Mouse (Mus musculus) stomach, embryonic 16.5 days (tissue): ENCODE measurements around the gene Arl6ip4. TPM values are rescaled to one million over a fixed set of nuclear protein-coding genes. Genes with fewer than 3 reads are reported as not detected.

Experiments used
- ATAC-seq: fragments of 200-750 bp; cut with Nextera tagmentation; 2 replicates; pipeline ENCODE4 v1.8.0; 2017; ENCODE audit warnings: moderate number of reproducible peaks, moderate TSS enrichment; ENCODE audit not compliant: insufficient read depth, low FRiP score
- H3K27ac ChIP-seq: fragments of 300-500 bp; sonication (generic); 2 replicates; pipeline ENCODE4 v1.5.1; 2014; ENCODE audit warnings: low read length
- H3K27me3 ChIP-seq: fragments of 300-500 bp; sonication (generic); 2 replicates; pipeline ENCODE4 v1.6.1; 2014; ENCODE audit warnings: low read length, control low read depth, mixed read lengths; ENCODE audit not compliant: control insufficient read depth, insufficient read depth
- H3K36me3 ChIP-seq: fragments of 300-500 bp; sonication (generic); 2 replicates; pipeline ENCODE4 v1.6.1; 2014; ENCODE audit warnings: low read length; ENCODE audit not compliant: control insufficient read depth, insufficient read depth
- H3K4me1 ChIP-seq: fragments of 300-500 bp; sonication (generic); 2 replicates; pipeline ENCODE4 v1.6.1; 2014; ENCODE audit warnings: low read length, control low read depth, mixed read lengths; ENCODE audit not compliant: control insufficient read depth, insufficient read depth
- H3K4me2 ChIP-seq: fragments of 300-500 bp; sonication (generic); 2 replicates; pipeline ENCODE4 v1.6.1; 2014; ENCODE audit warnings: low read depth, low read length, mixed read lengths
- H3K4me3 ChIP-seq: fragments of 300-500 bp; sonication (generic); replicated peaks from 2 replicates; pipeline ENCODE4 v1.5.1; 2014; ENCODE audit warnings: mild to moderate bottlenecking, low read length
- H3K9ac ChIP-seq: fragments of 300-500 bp; sonication (generic); 2 replicates; pipeline ENCODE4 v1.6.1; 2014; ENCODE audit warnings: low read length
- H3K9me3 ChIP-seq: fragments of 300-500 bp; sonication (generic); replicated peaks from 2 replicates; pipeline ENCODE4 v1.6.1; 2016; ENCODE audit warnings: low read length, control low read depth; ENCODE audit not compliant: control insufficient read depth
- WGBS: fragments of 180-500 bp; shearing (Covaris S2); extraction: QIAGEN DNeasy Blood & Tissue Kit; methylation state at CpG from one replicate; pipeline ENCODE4 v1.1.7; 2014; 5-methylcytosine and 5-hydroxymethylcytosine counted together
- polyA plus RNA-seq: library from polyadenylated mRNA; unstranded; fragments of >200 nt; fragmentation: Nextera tagmentation; extraction: Ambion mirVana; gene quantifications from 2 replicates; pipeline ENCODE4 v1.2.1, GENCODE M21; 2015

Gene Arl6ip4
- polyA plus RNA-seq, 1 experiment from 2014 or later = 81.6 TPM

DNA sequence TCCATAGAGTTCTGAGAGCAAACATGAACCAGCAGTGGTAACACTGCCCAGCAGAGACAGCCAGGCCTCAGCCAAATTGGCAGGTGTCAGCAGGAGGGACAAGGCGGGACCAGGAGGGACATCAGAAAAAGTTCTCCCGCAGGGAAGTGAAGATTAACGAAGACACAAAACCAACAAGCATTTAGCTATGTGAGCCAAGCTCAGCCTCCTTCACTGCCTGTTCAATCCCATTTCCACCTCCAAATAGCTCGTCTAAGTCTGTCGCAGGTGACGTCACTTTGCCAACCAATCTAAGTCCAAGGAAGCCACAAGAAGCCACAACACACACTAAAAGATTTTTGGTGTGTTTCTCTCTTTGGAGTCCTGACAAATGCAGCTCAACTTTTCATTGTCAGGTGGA, 13.6 kb upstream of the Arl6ip4 start:
- ATAC-seq = no peak
- 79% methylated on average over 6 of the region's 6 CpGs for WGBS
- no peak overlapping the region for H3K27ac ChIP-seq
- H3K4me2 ChIP-seq = no peak overlapping the region
- H3K4me1 ChIP-seq = no peaks in the 10 kb centered on the region
- no peak overlapping the region for H3K4me3 ChIP-seq
- no peaks in the 10 kb centered on the region for H3K36me3 ChIP-seq
- H3K9me3 ChIP-seq = no peaks in the 10 kb centered on the region
- H3K9ac ChIP-seq = no peak overlapping the region
- H3K27me3 ChIP-seq = no peaks in the 10 kb centered on the region

DNA sequence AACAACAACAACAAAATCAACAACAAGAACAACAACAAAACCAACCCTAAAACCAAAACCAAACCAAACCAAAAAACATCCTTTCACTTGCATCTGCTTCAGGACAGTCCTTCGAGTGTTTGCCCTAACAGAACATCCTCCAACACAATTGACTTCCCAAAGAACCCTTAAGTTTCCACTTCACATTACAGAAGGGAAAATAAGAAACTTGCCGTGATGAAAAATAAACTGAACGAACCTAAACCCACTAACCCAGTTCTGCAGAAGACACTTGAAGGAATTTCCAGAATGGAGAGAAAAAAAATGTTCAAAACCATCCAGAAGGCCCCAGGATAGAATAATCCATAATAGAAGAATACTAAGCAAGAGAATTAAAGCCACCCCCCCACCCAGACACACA, 12.9 kb upstream of the Arl6ip4 start:
- no peak overlapping the region for H3K9ac ChIP-seq
- H3K4me2 ChIP-seq = no peak overlapping the region
- H3K9me3 ChIP-seq = no peaks in the 10 kb centered on the region
- WGBS = 83% methylated on average over 3 of the region's 3 CpGs
- no peak overlapping the region for H3K4me3 ChIP-seq
- H3K4me1 ChIP-seq = no peaks in the 10 kb centered on the region
- no peaks in the 10 kb centered on the region for H3K27me3 ChIP-seq
- H3K27ac ChIP-seq = no peak overlapping the region
- no peaks in the 10 kb centered on the region for H3K36me3 ChIP-seq
- ATAC-seq = no peak

DNA sequence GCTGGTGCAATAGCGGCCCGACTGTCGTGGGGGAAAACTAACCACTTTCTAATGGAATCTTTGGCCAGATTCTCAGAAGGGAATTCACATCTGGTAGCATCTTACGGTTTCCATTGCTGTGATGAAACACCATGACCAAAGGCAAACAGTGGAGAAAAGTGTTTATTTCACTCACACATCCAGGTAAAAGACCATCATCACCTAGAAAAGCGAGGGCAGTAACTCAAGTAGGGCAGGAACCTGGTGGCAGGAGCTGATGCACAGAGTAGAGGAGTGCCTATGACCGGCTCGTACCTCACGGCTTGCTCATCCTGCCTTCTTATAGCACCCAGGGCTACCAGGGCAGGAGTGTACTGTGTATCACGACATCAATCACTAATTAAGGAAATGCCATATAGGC, 12.3 kb upstream of the Arl6ip4 start:
- Histone ChIP-seq H3K9me3 (no peaks in the 10 kb centered on the region), H3K4me2 (no peak overlapping the region), H3K4me3 (no peak overlapping the region), H3K36me3 (no peaks in the 10 kb centered on the region), H3K27me3 (no peaks in the 10 kb centered on the region), H3K4me1 (no peaks in the 10 kb centered on the region), H3K9ac (no peak overlapping the region), H3K27ac (no peak overlapping the region)
- 91% methylated on average over 9 of the region's 9 CpGs for WGBS
- ATAC-seq = no peak

DNA sequence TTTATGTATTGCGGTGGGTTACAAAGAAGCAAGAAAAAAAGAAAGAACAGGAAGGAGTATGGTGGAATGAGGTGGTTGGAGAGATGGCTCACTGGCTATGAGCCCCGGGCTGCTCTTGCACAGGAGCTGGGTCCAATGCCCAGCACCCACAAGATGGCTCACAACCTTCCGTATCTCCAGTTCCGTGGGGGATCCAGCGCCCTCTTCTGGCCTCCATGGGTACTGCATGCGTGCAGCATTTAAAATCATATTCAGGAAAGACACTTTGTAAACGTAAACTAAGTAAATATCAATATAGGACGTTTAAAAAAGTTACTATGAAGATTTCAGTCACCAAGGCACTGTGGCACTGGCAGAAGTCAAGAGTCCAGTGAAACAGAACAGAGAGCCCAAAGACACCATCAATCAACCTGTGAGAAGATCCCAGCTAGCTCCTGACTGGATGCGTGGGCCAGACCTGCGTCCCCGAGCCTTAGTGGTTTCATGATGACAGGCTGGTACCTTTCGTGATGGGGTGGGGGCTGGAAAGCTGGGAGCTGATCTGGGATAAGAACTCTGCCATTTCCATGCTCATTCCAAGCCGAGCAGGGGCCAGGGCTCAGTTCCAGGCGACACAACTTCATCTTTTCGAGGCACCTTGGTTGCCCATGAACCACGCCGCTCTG, 4.7 kb upstream of the Arl6ip4 start:
- Histone ChIP-seq H3K36me3 (no peaks in the 10 kb centered on the region), H3K27ac (peak overlapping the region; percentile 70), H3K4me1 (peaks cover 11% of the 10 kb centered on the region), H3K27me3 (no peaks in the 10 kb centered on the region), H3K9me3 (no peaks in the 10 kb centered on the region), H3K4me3 (peak overlapping the region; percentile 79), H3K4me2 (peak overlapping the region; percentile 89), H3K9ac (peak overlapping the region; percentile 72)
- WGBS = 21% methylated on average over 17 of the region's 17 CpGs
- ATAC-seq = no peak; the same call in 1 of the 2 replicates

DNA sequence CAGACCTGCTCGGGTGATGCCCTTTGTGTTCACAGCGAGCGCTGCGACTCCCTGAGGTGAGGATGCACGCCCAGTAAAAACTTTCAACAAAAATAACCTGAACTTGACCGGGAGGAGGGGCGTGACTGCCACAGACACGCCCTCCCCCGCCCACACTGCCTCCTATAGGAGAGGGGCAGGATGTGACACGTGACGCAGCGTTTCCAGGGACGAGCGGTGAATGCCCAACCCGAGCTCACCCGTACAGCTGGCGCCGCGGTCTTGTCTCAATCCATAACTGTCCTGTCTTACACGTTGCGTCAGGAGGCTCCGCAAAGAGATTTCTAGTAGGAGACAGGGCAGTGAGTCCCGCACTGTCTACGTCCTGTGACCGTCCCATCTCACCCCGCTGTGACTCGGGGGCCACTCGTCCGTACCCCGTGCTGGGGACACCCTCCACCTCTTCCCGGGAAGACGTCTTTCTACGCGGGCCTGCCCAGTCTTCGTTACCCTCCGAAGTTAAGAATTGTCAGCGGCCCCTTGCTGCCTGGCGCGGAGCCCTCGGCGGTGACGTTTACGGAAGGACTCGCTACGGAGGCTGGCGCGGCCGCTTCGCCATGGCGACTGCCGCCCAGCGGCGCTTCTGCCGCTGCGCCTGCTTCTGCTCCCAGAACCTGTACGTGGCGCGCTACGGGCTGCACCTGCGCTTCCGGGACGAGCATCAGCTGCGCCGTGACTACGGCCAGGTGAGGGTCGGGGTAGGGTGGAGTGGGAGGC, 4.0 kb upstream of the Arl6ip4 start, which contains the start of gene Ogfod2:
Gene Ogfod2 (plus strand): TSS at position 556 of the 756 bp plus-strand sequence.
- under 1% methylated on average over 66 of the region's 66 CpGs for WGBS
- peak; percentile 98 for ATAC-seq

DNA sequence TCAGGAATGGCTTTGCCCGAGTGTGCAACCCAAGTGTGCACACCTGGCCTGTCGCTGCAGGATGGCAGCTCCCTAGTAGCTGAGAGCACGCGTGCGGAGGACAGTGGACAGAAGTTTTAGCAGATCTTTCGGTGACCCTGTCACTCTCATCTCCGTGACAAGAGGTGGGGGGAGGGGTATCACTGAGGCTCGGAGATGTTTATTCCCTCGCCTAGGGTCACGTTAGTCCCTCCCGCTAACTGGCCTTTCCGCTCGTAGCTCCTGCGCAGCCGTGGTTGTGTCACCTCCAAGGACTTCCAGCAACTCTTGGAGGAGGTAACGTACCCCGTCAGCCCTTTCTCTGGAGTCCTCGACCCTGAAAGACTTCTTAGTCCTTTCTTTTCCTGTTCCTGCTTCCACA, 3.4 kb upstream of the Arl6ip4 start:
- no peaks in the 10 kb centered on the region for H3K27me3 ChIP-seq
- H3K36me3 ChIP-seq = no peaks in the 10 kb centered on the region
- 2% methylated on average over 18 of the region's 18 CpGs for WGBS
- H3K4me1 ChIP-seq = peaks cover 22% of the 10 kb centered on the region
- ATAC-seq = no peak; the same call in 1 of the 2 replicates
- H3K4me3 ChIP-seq = peak overlapping the region; percentile 79
- H3K9me3 ChIP-seq = no peaks in the 10 kb centered on the region
- H3K4me2 ChIP-seq = peak overlapping the region; percentile 89
- H3K27ac ChIP-seq = peak overlapping the region; percentile 82
- peak overlapping the region; percentile 79 for H3K9ac ChIP-seq

More for the DNA sequence above, 4.0 kb upstream of the Arl6ip4 start, which contains the start of gene Ogfod2:
- peak within 1 kb of the TSS; percentile 89 for H3K4me2 ChIP-seq
- peak within 1 kb of the TSS; percentile 82 for H3K27ac ChIP-seq
- H3K27me3 ChIP-seq = no peaks in the 10 kb centered on the region
- H3K4me1 ChIP-seq = peaks cover 16% of the 10 kb centered on the region
- peak within 1 kb of the TSS; percentile 79 for H3K4me3 ChIP-seq
- H3K9ac ChIP-seq = peak within 1 kb of the TSS; percentile 79
- no peaks in the 10 kb centered on the region for H3K9me3 ChIP-seq
- no peaks in the 10 kb centered on the region for H3K36me3 ChIP-seq

DNA sequence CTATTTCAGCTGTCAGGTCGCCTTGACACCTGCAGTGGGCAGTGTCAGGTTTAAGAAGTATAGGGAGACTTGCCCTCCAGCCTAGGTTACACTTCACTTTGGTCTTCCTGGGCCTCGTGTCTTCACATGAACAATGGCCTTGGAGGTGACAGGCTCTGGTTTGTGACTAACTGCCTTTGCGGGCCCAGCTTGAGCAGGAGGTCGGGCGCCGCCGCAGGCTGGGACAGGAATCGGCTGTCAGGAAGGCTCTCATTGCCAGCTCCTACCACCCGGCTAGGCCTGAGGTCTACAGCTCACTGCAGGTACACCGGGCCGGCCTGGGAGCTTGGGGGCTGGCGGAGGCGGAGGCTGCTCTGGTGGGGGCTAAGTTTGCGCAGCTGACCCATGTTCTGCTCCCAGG, 2.9 kb upstream of the Arl6ip4 start:
- ATAC-seq = no peak
- H3K4me3 ChIP-seq = peak overlapping the region; percentile 79
- peak overlapping the region; percentile 89 for H3K4me2 ChIP-seq
- 12% methylated on average over 14 of the region's 14 CpGs for WGBS
- H3K27ac ChIP-seq = peak overlapping the region; percentile 82
- H3K27me3 ChIP-seq = no peaks in the 10 kb centered on the region
- H3K9ac ChIP-seq = peak overlapping the region; percentile 79
- no peaks in the 10 kb centered on the region for H3K9me3 ChIP-seq
- H3K4me1 ChIP-seq = peaks cover 25% of the 10 kb centered on the region
- H3K36me3 ChIP-seq = peaks cover 3% of the 10 kb centered on the region; the same call in 1 of the 2 replicates

DNA sequence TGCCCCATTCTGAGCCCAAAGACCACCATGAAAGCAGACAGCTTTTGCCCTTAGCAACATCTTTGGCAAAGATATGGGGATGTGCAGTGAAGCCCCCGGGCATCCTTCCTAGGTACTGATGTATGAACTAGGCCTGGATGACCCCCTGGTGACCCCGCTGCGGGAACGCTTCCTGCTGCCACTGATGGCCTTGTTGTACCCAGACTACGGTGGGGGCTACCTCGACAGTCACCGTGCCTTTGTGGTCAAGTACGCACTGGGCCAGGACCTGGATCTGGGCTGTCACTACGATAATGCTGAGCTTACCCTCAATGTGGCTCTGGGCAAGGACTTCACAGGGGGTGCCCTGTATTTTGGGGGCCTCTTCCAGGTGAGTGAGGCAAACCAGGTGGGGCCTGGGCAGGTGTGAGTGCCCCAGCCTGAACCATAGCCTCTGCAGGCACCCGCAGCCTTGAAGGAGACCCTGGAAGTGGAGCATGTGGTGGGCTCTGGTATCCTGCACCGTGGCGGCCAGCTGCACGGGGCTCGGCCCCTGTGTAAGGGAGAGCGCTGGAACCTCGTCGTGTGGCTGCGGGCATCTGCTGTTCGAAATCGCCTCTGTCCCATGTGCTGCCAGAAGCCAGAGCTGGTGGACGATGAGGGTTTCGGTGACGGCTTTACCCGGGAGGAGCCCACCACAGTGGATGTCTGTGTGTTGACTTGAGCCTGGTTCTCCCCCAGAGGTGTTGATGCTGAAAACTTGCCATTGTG, 1.4 kb upstream of the Arl6ip4 start:
- 90% methylated on average over 24 of the region's 24 CpGs for WGBS
- H3K9ac ChIP-seq = no peak overlapping the region

More for the DNA sequence above, 1.4 kb upstream of the Arl6ip4 start:
- H3K27me3 ChIP-seq = no peaks in the 10 kb centered on the region
- H3K4me3 ChIP-seq = no peak overlapping the region
- H3K4me2 ChIP-seq = no peak overlapping the region
- ATAC-seq = no peak
- peaks cover 25% of the 10 kb centered on the region for H3K4me1 ChIP-seq
- no peak overlapping the region for H3K27ac ChIP-seq
- H3K36me3 ChIP-seq = peaks cover 3% of the 10 kb centered on the region; the same call in 1 of the 2 replicates
- H3K9me3 ChIP-seq = no peaks in the 10 kb centered on the region
